Mouse (Mus musculus): ENCODE results near the gene Hspd1.
A peak's percentile ranks its signal among the peaks of the same experiment; 100 is the strongest.
"Not testable (repeated sequence)": the region's sequence is repeated elsewhere in the genome, so short reads cannot be mapped to it uniquely, and the experiment has no call there.

Hspd1 gene

DNA sequence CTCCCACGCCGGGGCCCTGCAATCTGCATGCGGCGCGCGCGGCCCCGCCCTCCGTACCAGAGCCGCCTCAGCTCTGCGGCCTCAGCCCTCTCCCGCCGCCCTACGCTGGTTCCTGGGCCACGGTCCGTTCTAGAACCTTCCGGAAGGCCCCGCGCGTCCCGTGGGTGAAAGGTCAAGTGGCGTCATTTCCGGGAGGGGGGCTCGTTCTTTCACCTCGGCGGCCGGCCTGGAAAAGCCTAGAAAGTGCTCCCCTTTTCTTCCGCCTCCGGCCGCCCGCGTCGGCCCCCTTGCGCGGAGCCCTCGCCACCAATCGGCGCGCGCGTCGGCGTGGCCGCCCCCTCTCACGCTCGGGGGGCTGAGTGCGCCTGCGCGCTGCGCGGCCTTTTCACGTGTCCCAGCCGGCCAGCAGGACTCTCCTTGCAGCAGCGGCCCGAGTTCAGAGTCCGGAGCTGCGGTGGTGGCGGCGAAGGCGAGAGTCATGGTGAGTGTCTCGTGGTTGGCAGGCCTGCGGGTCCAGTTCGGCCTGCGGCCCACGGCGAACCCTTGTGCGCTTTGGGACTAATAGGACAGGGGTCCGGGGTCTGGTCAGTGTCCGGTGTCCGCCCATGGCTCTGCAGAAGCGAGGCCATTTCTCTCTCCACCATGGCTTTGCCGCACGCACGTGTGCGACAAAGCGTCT is at the start of gene Hspd1, which contains the start of gene Hspe1:
TSS of gene Hspd1 (minus strand) at position 312 of the 679 bp plus-strand sequence.
TSS of gene Hspe1 (plus strand) at position 201 of the 679 bp plus-strand sequence.
- peak; percentile 96 for DNase-seq (ENCODE audit: low spot score)

DNA sequence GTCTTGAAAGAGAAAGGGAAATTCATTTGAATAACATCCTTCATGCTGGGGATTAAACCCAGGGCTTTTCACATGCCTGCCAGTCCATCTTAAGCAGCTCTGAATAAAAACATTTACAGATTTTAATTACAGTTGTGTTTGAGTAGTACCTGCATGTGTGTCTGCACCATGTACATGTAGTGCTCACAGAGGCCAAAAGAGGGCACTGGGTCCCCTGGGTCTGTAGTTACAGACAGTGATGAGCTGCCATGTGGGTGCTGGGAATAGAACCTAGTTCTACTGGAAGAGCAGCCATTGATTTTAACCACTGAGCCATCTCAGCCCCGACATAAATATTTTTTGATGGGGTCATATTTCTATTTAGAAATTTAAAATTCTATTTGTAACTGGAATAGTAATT is 47.8 kb upstream of the Hspd1 start:
- DNase-seq (ENCODE audit: low spot score), result no peak

GRCm38 (mm10) chr1:55134301-55134700 is 46.3 kb upstream of the Hspd1 start:
- DNase-seq (ENCODE audit: low spot score), result no peak

DNA sequence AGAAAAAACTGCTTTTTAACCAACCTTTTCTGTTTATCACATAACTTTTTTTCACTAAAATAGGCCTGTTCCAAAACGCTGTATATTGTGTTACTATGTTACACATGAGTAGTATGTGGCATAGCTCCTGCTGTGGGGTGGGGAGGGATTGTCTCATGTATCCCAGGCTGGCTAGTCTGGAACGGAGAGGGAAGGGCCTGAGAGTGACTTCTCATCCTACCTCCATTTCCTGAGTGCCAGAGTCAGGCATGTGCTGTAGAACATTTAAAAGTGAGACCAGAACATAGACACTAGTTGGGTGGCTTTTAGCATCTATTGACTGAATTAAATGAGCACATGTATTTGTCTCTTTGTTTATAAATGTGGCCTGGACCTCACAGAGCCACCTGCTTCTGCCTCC is 45.1 kb upstream of the Hspd1 start:
- DNase-seq (ENCODE audit: low spot score), result no peak

- DNase-seq (ENCODE audit: low spot score), result no peak
These were observed 44.3 kb upstream of the Hspd1 start for GRCm38 (mm10) chr1:55132308-55132707.

GRCm38 (mm10) chr1:55131424-55132014 is 43.5 kb upstream of the Hspd1 start:
- DNase-seq (ENCODE audit: low spot score), result no peak

- peak; percentile 84 for DNase-seq (ENCODE audit: low spot score)
These were observed 42.9 kb upstream of the Hspd1 start, which contains the start of gene Mob4 for GRCm38 (mm10) chr1:55130943-55131401. TSS of gene Mob4 (plus strand) at chr1:55131231.

- DNase-seq (ENCODE audit: low spot score), result no peak
These were observed 42.3 kb upstream of the Hspd1 start for GRCm38 (mm10) chr1:55130190-55130916.

DNA sequence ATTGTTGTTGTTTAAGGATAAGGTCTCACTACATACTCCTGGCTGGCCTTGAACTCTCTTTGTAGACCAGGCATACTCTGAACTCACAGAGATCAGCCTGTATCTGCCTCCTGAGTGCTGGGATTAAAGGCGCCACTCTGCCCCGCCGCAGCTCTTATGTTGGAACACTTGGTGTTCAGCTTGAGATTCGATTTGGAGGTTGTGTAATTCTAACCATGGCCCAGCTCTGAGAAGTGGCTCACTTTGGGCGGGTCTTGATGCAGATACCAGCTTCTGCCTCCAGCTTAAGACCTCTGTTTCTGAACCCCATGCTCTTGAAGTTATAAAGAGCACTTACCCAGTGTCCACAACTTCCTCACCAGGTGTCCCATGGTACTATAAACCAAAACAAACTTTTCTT is 41.7 kb upstream of the Hspd1 start:
- no peak for DNase-seq (ENCODE audit: low spot score)

GRCm38 (mm10) chr1:55124136-55124535 is 36.1 kb upstream of the Hspd1 start:
- not testable (repeated sequence) for DNase-seq (ENCODE audit: low spot score)

- no peak for DNase-seq (ENCODE audit: low spot score)
These were observed 35.5 kb upstream of the Hspd1 start for GRCm38 (mm10) chr1:55123561-55123960.

- no peak for DNase-seq (ENCODE audit: low spot score)
These were observed 35.0 kb upstream of the Hspd1 start for GRCm38 (mm10) chr1:55123046-55123445.

- DNase-seq (ENCODE audit: low spot score), result no peak
These were observed 21.2 kb upstream of the Hspd1 start for GRCm38 (mm10) chr1:55109066-55109766.

DNA sequence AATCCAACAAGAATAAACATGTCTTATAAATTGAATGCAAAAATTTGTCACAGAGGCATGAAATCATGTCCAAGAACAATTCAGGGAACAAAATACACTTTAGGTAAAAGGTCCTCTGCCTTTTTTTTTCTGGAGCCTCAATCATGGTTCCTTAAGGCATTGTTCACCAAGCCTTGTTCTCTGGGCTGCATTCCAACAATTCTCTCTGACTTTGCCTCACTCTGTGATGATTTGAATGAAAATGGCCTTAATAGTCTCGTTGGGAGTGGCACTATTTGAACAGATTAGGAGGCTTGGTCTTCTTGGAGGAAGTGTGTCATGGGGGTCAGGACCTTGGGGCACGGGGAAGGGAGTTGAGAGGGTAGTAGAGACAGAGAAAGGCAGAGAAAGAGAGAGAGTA is 20.4 kb upstream of the Hspd1 start:
- DNase-seq (ENCODE audit: low spot score), result no peak

- no peak for DNase-seq (ENCODE audit: low spot score)
These were observed 19.6 kb upstream of the Hspd1 start for GRCm38 (mm10) chr1:55107644-55108043.

DNA sequence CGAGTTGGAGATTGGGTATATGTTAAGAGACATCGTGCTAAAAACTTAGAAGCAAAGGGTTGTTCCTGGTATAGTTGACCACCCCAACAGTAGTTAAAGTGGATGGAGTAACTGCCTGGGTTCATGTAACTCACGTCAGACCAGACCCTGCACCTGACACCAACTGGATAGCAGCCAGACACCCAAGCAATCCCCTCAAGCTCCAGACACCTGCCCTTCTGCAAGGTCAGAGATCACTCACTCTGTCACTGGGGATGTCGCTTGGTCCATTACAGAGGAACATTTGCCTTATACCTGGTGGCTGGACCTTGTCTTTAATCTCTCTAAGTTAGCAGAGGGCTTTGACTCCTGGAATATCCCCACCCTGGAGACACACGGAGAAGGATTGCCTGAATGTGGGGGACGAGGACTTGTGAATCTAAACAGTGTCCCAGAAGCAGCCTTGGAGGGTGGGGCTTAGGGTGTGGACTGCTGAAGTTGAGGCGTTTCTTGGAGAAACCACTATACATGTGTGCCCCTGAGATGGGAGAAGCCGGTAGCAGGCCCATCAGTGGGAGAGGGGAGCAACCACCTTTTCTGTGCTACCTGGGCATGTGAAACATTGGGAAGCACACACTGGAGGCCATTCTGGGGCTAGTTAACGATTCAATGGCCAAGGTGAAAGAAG is 19.0 kb upstream of the Hspd1 start:
- DNase-seq (ENCODE audit: low spot score), result no peak

DNA sequence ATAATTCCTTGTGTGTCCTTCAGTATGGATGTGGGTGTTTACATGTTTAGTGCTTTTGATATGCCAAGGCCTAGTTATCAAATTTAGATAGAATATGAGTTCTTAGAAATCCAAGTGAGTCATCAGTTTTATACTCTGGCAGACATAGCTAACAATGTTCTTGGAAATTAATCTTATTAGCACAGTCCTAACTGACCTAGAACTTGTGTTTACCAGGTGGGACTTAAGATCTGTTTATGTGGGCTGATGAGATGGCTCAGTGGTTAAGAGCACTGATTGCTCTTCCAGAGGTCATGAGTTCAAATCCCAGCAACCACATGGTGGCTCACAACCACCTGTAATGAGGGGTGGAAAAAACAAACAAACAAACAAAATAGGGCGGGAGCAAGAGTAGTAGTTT is 4.4 kb upstream of the Hspd1 start:
- DNase-seq (ENCODE audit: low spot score), result no peak

DNA sequence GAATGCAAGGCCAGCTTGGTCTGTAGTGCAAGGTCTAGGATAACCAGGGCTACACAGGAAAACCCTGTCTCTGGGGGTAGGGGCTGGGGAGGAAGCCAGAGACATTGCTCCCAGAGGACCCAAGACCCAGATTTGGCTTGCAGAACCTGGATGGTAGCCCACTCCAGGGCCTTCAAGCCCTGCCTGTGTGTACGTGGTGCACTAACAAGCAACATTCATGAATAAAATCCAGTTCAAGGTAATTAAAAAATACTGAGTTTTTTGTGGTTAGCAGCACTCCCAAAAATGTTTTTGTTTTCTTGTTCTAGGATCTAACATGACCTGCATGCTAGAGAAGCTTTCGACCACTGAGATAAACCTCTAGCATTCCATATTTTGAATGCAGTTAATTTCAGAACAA is 4.0 kb upstream of the Hspd1 start:
- no peak for DNase-seq (ENCODE audit: low spot score)

GRCm38 (mm10) chr1:55089498-55090064 is 1.5 kb upstream of the Hspd1 start:
- DNase-seq (ENCODE audit: low spot score), result no peak

DNA sequence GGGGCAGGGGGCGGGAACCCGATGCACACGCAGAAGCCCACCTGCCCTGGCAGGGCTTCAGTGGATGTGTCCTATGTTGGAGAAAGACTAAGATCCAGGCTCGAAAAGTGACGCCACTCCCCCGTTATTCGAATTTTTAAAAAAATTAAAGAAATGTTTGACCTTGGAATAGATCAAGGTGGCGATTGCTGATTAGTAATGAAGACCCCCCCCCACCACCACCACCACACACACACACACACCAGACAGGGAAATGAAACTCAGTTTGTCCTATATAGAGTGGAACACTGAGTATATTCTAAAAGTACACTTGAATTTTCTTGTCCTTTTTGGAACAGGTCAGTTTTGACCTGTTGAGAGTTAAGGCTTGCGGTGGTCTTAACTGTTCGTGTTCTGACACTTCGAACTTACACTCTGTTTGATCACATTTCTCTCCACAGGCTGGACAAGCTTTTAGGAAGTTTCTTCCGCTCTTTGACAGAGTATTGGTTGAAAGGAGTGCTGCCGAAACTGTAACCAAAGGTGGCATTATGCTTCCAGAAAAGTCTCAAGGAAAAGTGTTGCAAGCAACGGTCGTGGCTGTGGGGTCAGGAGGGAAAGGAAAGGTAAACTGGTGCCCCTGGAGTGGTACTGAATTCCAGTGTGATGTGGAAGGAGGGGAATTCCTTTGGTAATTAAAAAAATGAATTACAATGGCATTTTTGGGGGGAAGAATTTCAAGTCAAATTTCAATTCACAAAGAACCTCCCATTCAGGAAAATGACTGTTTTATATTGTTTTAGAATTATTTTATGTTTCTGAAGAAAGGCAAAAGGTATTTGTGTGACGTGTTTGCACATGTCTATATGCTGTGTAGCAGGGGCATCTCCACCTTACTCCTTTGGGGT is 811 bp upstream of the Hspd1 start:
- DNase-seq (ENCODE audit: low spot score), result no peak
